Mouse (Mus musculus) heart, embryonic 14.5 days (tissue): ENCODE data around the gene Eloa. TPM values are rescaled to one million over a fixed set of nuclear protein-coding genes. Genes with fewer than 3 reads are reported as not detected.

Experiments used
- ATAC-seq: fragments of 200-750 bp; cut with Nextera tagmentation; 2 replicates; pipeline ENCODE4 v1.8.0; 2017; ENCODE audit warnings: low read depth, moderate TSS enrichment; ENCODE audit not compliant: insufficient number of reproducible peaks, insufficient read depth, low FRiP score
- H3K27ac ChIP-seq, 2 experiments: fragments of 200-500 bp in 1 of 2; fragments of 300-500 bp in 1 of 2; sonication (generic) in 1 of 2; replicated peaks in 1 of 2; 2 replicates each; pipeline ENCODE4 v1.5.1; 2012 to 2014; ENCODE audit warnings: low read depth in 2 of 2, low read length in 2 of 2, control low read depth in 1 of 2, mild to moderate bottlenecking in 1 of 2, mixed read lengths in 1 of 2; ENCODE audit not compliant: control insufficient read depth in 1 of 2, insufficient read depth in 1 of 2
- H3K27me3 ChIP-seq: fragments of 300-500 bp; sonication (generic); 2 replicates; pipeline ENCODE4 v1.6.1; 2014; ENCODE audit warnings: mild to moderate bottlenecking, low read length, control low read depth; ENCODE audit not compliant: control insufficient read depth, insufficient read depth
- H3K36me3 ChIP-seq: fragments of 300-500 bp; sonication (generic); 2 replicates; pipeline ENCODE4 v1.6.1; 2014; ENCODE audit warnings: mild to moderate bottlenecking, control low read depth, low read length, mixed read lengths; ENCODE audit not compliant: control insufficient read depth, insufficient read depth
- H3K4me1 ChIP-seq, 2 experiments: fragments of 200-500 bp in 1 of 2; fragments of 300-500 bp in 1 of 2; sonication (generic) in 1 of 2; 2 replicates each; pipeline ENCODE4 v1.6.1; 2012 to 2014; ENCODE audit warnings: low read length in 2 of 2, control low read depth in 1 of 2, mixed read lengths in 1 of 2; ENCODE audit not compliant: control insufficient read depth in 2 of 2, insufficient read depth in 2 of 2
- H3K4me2 ChIP-seq: fragments of 300-500 bp; sonication (generic); 2 replicates; pipeline ENCODE4 v1.6.1; 2014; ENCODE audit warnings: mild to moderate bottlenecking, low read length
- H3K4me3 ChIP-seq, 2 experiments: fragments of 200-500 bp in 1 of 2; fragments of 300-500 bp in 1 of 2; sonication (generic) in 1 of 2; 2 replicates each; pipeline ENCODE4 v1.5.1; 2012 to 2014; ENCODE audit warnings: low read length in 2 of 2, mild to moderate bottlenecking in 2 of 2, control low read depth in 1 of 2, low read depth in 1 of 2, moderate library complexity in 1 of 2; ENCODE audit not compliant: control insufficient read depth in 1 of 2, insufficient read depth in 1 of 2
- H3K9ac ChIP-seq: fragments of 300-500 bp; sonication (generic); 2 replicates; pipeline ENCODE4 v1.6.1; 2014; ENCODE audit warnings: mild to moderate bottlenecking, low read length
- H3K9me3 ChIP-seq: fragments of 300-500 bp; sonication (generic); 2 replicates; pipeline ENCODE4 v1.6.1; 2016; ENCODE audit warnings: low read length, control low read depth; ENCODE audit not compliant: control insufficient read depth
- WGBS: fragments of 180-500 bp; shearing (Covaris S2); extraction: QIAGEN DNeasy Blood & Tissue Kit; methylation state at CpG from one replicate; pipeline ENCODE4 v1.1.7; 2014; 5-methylcytosine and 5-hydroxymethylcytosine counted together
- polyA plus RNA-seq: library from polyadenylated mRNA; unstranded; fragments of >200 nt; fragmentation: Nextera tagmentation; extraction: Ambion mirVana; gene quantifications from 2 replicates; pipeline ENCODE4 v1.2.1, GENCODE M21; 2014

Gene Eloa
- polyA plus RNA-seq, 1 experiment from 2014 or later = 34.3 TPM

- no peaks in the 10 kb centered on the region for H3K27me3 ChIP-seq
- H3K9me3 ChIP-seq = no peaks in the 10 kb centered on the region
- H3K27ac ChIP-seq = no peak overlapping the region
- peaks cover 79% of the 10 kb centered on the region for H3K36me3 ChIP-seq
- H3K9ac ChIP-seq = no peak overlapping the region
- no peak overlapping the region for H3K4me3 ChIP-seq
- H3K4me1 ChIP-seq = peaks cover 3 to 15% of the 10 kb centered on the region in 2 experiments
- 75% methylated on average over 4 of the region's 4 CpGs for WGBS
- H3K4me2 ChIP-seq = no peak overlapping the region
- ATAC-seq = no peak
Observed at GRCm38 (mm10) chr4:136048291-136049032, 26.9 kb upstream of the Eloa start.

- Histone ChIP-seq H3K4me1 (peaks cover 3 to 15% of the 10 kb centered on the region in 2 experiments), H3K4me3 (no peak overlapping the region), H3K36me3 (peaks cover 79% of the 10 kb centered on the region), H3K27ac (no peak overlapping the region), H3K27me3 (no peaks in the 10 kb centered on the region), H3K9ac (0 out of 2 replicates have a peak overlapping the region, but pooled peaks have one; percentile 34), H3K9me3 (no peaks in the 10 kb centered on the region), H3K4me2 (no peak overlapping the region)
- WGBS = 62% methylated on average over 4 of the region's 4 CpGs
- no peak for ATAC-seq
Observed at GRCm38 (mm10) chr4:136047626-136048025, 26.1 kb upstream of the Eloa start.

- Histone ChIP-seq H3K27ac (no peak overlapping the region), H3K9me3 (no peaks in the 10 kb centered on the region), H3K9ac (peak overlapping the region; percentile 16; the same call in 1 of the 2 replicates), H3K4me3 (no peak overlapping the region), H3K36me3 (peaks cover 75% of the 10 kb centered on the region), H3K27me3 (no peaks in the 10 kb centered on the region), H3K4me1 (peaks cover 3 to 12% of the 10 kb centered on the region in 2 experiments), H3K4me2 (no peak overlapping the region)
- 73% methylated on average over 6 of the region's 6 CpGs for WGBS
- ATAC-seq = no peak
Observed at GRCm38 (mm10) chr4:136046888-136047287, 25.3 kb upstream of the Eloa start.

- H3K4me3 ChIP-seq = no peak overlapping the region
- ATAC-seq = no peak
- no peaks in the 10 kb centered on the region for H3K4me1 ChIP-seq
- H3K36me3 ChIP-seq = peaks cover 57% of the 10 kb centered on the region
- H3K9me3 ChIP-seq = no peaks in the 10 kb centered on the region
- WGBS = 84% methylated on average over 5 of the region's 5 CpGs
- no peaks in the 10 kb centered on the region for H3K27me3 ChIP-seq
- H3K4me2 ChIP-seq = no peak overlapping the region
- H3K9ac ChIP-seq = no peak overlapping the region
- H3K27ac ChIP-seq = no peak overlapping the region
Observed at GRCm38 (mm10) chr4:136045091-136045490, 23.5 kb upstream of the Eloa start.

GRCm38 (mm10) chr4:136043784-136044400, 22.3 kb upstream of the Eloa start:
- Histone ChIP-seq H3K36me3 (peaks cover 45% of the 10 kb centered on the region), H3K27me3 (no peaks in the 10 kb centered on the region), H3K27ac (no peak overlapping the region), H3K4me1 (no peaks in the 10 kb centered on the region), H3K4me3 (no peak overlapping the region), H3K4me2 (no peak overlapping the region), H3K9ac (no peak overlapping the region), H3K9me3 (no peaks in the 10 kb centered on the region)
- 86% methylated on average over 6 of the region's 6 CpGs for WGBS
- no peak for ATAC-seq

- no peak overlapping the region for H3K4me2 ChIP-seq
- H3K27ac ChIP-seq = no peak overlapping the region
- no peaks in the 10 kb centered on the region for H3K36me3 ChIP-seq
- H3K4me1 ChIP-seq = peaks cover 5 to 12% of the 10 kb centered on the region in 2 experiments; a peak in 3 of 4 replicates
- H3K9ac ChIP-seq = no peak overlapping the region
- no peak for ATAC-seq
- 0 out of 2 replicates have a peak, but pooled peaks cover 3% of the 10 kb centered on the region for H3K9me3 ChIP-seq
- WGBS = 71% methylated on average over 4 of the region's 4 CpGs
- no peak overlapping the region for H3K4me3 ChIP-seq
- H3K27me3 ChIP-seq = no peaks in the 10 kb centered on the region
Observed at GRCm38 (mm10) chr4:136035078-136035477, 13.5 kb upstream of the Eloa start.

GRCm38 (mm10) chr4:136033231-136033630, 11.7 kb upstream of the Eloa start:
- 0 out of 2 replicates have a peak, but pooled peaks cover 3% of the 10 kb centered on the region for H3K9me3 ChIP-seq
- no peaks in the 10 kb centered on the region for H3K27me3 ChIP-seq
- ATAC-seq = no peak
- H3K4me3 ChIP-seq = no peak overlapping the region
- H3K27ac ChIP-seq = no peak overlapping the region
- H3K4me2 ChIP-seq = no peak overlapping the region
- peaks cover 5 to 12% of the 10 kb centered on the region in 2 experiments; a peak in 3 of 4 replicates for H3K4me1 ChIP-seq
- WGBS = 88% methylated on average over 1 of the region's 1 CpGs
- H3K36me3 ChIP-seq = no peaks in the 10 kb centered on the region
- H3K9ac ChIP-seq = no peak overlapping the region
